Mouse (Mus musculus): ENCODE results near the gene Tnmd. TPM values are rescaled to one million over a fixed set of nuclear protein-coding genes. Genes with fewer than 3 reads are reported as not detected.

The Tnmd gene
- polyA plus RNA-seq, 1 experiment from 2014 or later: not detected

DNA sequence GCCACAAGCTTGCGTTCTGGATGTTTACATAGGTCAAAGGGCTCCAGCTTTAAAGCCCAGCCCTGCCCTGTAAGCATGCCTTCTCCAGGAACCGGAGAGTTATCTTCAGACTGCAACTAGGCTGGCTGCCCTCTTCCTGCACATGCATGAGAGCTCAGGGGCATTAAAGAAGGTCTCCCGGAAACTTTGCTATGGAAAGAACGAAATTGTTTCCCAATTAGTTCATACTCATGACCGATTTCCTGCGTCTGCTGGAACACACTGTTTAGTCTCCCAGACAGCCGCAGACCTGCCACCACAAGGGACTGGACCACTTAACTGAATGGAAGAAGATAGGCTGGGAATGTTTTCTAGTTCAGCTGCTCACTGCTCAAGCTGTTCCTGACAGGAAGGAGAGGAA lies 63.4 kb downstream of the Tnmd start:
- DNase-seq (ENCODE audit: low spot score): no peak
- no peak; the same call in 1 of the 2 replicates for ATAC-seq (replicated peaks; ENCODE audit: low FRiP score)
- H3K4me1 ChIP-seq (replicated peaks; ENCODE audit: control insufficient read depth, insufficient read depth, low read length): no peaks in the 10 kb centered on the region
- no peaks in the 10 kb centered on the region for H3K36me3 ChIP-seq (ENCODE audit: control insufficient read depth, insufficient read depth, low read length)
- H3K4me3 ChIP-seq (ENCODE audit: low read depth, low read length): no peak overlapping the region
- H3K9me3 ChIP-seq (ENCODE audit: control insufficient read depth, low read length): no peaks in the 10 kb centered on the region
- H3K9ac ChIP-seq (ENCODE audit: low read depth, low read length): no peak overlapping the region
- no peak overlapping the region for H3K4me2 ChIP-seq
- WGBS: 53% methylated on average over 7 of the region's 7 CpGs
- peaks cover 3% of the 10 kb centered on the region for H3K27me3 ChIP-seq (replicated peaks; ENCODE audit: control insufficient read depth, insufficient read depth, low read length)
- no peak overlapping the region for H3K27ac ChIP-seq (ENCODE audit: low read depth, low read length)

Other genes with a start within 250 kb of the Tnmd start
- gene Pcdh19, start 162.0 kb upstream of the Tnmd start, polyA plus RNA-seq (2014; fragmentation: Nextera tagmentation; extraction: Ambion mirVana): 0.27 and 0.51 TPM in 2 replicates
- 67.0 and 68.0 TPM in 2 replicates for gene Tspan6, start 47.4 kb downstream of the Tnmd start, polyA plus RNA-seq (2014; fragmentation: Nextera tagmentation; extraction: Ambion mirVana)
- gene Srpx2, start 57.4 kb downstream of the Tnmd start, polyA plus RNA-seq (2014; fragmentation: Nextera tagmentation; extraction: Ambion mirVana): 0.15 and 0.25 TPM in 2 replicates
- gene Sytl4, start 130.8 kb downstream of the Tnmd start, polyA plus RNA-seq (2014; fragmentation: Nextera tagmentation; extraction: Ambion mirVana): 1.8 and 2.7 TPM in 2 replicates
- gene Cstf2, start 208.2 kb downstream of the Tnmd start, polyA plus RNA-seq (2014; fragmentation: Nextera tagmentation; extraction: Ambion mirVana): 55.6 and 66.5 TPM in 2 replicates

Data from liver, embryonic 11.5 days (tissue).